Mouse (Mus musculus) MN1 (cell line): ENCODE measurements around the gene Slc25a38.
A peak's percentile ranks its signal among the peaks of the same experiment; 100 is the strongest.
"Not testable (repeated sequence)": the region's sequence is repeated elsewhere in the genome, so short reads cannot be mapped to it uniquely, and the experiment has no call there.

Experiments used
- DNase-seq: peaks from one replicate; pipeline ENCODE4 v3.0.0-alpha.2; 2016; ENCODE audit warnings: low spot score

Gene Slc25a38

DNA sequence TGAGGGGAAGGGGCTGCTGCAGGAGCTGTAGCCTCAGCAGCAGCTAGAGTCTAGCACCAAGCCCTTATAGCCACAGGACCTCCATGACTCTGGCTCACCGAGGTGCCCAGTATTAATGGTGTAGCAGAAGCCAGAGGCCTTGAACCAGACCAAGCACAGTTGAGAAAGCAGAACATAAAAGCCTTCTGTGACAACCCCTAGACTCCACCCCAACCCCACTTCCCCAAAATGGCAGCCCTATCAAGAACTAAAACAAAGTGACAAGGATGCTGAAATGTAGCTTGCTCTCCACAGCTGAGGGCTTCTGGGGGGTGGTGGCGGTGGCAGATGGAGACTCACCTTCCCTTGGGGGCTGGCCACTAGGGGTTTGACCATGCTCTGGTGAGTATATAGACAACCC, 9.0 kb upstream of the Slc25a38 start:
- no peak for DNase-seq

DNA sequence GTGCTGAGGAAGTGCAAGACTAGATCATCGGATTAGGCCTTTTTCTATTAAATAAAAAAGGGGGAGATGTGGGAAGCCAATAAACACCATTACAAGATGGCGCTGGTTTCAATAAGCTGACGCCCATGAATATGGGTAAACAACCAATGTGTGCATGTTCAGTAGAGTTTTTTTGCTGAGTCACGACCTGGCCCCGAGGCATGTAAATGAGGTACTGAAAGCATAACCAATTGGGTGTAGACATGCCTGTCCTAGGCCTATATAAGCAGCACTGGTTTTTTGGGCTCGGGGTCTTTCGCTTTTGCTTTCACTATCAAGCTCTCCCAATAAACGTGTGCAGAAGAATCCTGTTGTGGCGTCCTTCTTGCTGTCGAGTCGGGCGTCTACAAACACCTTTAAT, 1.2 kb upstream of the Slc25a38 start:
- not testable (repeated sequence) for DNase-seq

DNA sequence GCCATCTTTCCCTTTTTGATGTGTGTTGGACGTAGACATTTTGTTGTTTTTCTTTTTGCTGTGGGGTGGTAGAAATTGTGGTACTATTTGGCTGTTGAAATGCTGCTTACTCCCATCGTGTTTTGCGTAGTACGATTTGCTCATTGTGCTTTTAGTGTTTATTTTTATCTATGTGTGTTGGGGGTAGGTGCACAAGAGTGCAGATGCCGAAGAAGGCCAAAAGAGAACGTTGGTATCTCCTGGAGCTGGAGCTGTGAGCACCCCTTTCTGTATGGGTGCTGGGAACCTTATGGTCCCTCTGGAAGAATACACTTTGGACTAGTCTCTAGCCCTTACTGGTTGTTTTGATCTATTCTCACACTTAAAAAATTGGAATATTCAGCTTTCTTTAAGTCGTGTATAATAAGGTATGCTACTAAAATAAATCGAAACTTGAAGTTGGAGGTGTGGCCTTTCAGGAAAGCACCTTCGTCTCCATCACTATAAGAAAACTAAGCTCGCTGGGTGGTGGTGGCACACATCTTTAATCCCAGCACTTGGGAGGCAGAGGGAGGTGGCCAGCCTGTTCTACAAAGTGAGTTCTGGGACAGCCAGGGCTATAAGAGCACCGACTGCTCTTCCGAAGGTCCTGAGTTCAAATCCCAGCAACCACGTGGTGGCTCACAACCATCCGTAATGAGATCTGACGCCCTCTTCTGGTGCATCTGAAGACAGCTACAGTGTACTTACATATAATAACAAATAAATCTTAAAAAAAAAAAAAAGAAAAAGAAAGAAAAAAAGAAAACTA, 1.2 kb downstream of the Slc25a38 start:
- DNase-seq, result no peak

DNA sequence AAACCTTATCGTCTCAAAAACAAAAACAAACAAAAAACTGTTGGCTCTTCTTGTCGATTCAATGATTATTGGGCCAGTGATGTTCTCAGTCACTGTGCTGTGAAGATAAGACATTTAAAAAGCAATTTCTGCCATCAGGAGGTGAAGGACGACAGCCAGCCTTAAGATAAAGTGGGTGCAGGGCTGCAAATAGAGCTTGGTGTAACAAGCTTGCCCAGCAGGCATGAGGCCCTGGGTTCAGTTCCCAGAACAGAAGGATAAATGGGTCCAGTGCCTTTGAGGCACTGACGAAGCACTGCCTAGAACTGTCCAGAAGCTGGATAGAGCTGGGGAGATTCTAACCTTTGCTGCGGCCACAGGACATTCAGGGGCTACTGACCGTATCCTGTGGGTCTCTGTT, 2.3 kb downstream of the Slc25a38 start:
- DNase-seq, result no peak

DNA sequence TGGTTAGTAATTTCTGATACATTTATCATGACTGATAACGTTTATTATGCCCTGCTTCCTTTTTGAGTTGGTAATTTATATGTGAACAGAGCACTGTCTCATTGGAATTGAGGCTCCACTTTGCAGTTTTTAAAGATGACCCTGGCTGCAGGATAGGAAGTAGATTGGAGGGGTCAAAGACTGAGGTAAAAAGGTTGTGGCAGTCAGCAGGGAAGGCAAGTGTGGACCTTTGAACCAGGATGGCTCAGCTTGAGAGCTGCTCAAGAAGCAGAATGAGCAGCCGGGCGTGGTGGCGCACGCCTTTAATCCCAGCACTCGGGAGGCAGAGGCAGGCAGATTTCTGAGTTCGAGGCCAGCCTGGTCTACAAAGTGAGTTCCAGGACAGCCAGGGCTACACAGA, 3.3 kb downstream of the Slc25a38 start:
- no peak for DNase-seq

DNA sequence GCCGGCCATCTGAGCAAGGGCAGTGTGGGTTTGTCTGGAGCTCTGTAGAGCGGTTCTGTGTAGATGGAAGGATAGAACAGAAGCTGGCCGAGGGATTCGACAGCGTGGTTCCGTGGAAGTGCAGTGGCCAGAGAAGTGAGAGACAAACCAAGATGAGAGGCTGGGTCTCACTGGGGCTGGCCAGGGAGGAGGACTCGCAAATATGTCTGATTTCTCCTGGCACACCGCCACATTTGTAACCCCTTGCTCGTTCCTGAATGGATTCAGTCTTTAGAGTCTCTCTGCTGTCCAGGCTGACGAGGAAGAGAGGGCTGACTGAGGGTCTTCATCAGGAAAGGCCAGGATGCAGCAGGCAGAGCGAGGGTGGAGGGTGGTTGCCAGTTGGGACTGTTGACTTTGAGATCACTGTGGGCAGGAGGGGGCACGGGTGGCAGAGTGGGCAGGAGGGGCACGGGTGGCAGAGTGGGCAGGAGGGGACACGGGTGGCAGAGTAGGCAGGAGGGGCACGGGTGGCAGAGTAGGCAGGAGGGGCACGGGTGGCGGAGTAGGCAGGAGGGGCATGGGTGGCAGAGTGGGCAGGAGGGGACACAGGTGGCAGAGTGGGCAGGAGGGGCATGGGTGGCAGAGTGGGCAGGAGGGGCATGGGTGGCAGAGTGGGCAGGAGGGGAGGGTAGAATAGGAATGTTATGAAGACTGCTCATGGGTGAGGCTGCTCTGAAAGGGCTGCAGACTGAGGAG, 4.0 kb downstream of the Slc25a38 start:
- DNase-seq, result no peak

DNA sequence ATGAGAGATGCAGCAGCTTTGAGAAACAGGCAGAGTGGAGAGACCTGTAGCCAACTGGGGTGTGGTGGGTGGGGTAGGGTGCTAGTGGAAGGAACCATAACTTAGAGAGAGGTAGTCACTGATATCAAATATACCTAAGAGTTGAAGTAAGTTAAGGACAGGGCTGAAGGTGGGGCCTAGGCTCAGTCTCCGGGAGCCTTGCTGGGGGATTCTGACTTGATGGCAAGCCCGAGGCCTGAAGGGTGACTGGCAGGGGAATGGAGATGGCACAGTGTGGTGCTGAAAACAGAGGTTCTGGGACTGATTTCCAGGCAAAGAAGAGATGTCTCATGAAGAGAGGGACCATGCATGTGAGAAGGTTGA, 4.6 kb downstream of the Slc25a38 start:
- no peak for DNase-seq

DNA sequence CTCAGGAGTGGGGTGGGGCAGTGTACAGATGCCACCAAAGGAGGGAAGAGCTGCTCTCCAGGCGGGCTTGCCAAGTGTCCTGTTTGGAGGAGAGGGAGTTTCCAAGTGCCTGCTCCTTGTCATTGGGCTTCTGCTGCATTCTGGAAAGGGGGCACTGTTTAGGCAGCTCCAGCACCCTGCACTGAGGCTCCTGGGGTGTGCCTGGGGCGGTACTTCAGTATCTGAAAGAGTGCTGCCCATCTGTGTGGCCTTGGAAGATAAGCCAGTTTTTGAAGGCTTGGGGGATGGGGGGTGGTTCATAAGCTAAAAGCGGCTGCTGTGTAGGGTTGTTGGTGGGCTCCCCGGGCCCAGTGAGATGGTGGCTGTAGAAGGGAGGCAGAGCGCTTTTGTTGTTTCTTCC, 5.4 kb downstream of the Slc25a38 start:
- no peak for DNase-seq

DNA sequence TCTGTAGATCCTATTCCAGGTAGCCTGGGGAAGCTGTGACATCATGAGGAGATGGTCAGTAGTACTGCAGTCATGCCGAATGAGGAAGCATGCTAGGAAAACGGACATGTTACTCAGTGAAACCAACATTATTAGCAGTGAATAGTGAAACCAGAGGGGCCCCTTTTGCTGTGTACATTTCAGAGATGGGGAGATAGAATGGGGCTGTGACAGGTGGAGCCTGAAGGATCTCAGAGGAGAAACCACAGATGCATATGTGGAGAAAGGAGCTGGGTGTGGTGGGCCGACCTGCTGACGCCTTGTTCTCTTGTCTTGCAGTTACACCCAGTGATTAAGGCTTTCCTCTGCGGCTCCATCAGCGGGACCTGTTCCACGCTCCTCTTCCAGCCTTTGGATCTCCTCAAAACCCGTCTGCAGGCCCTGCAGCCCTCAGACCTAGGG, 6.0 kb downstream of the Slc25a38 start:
- no peak for DNase-seq

DNA sequence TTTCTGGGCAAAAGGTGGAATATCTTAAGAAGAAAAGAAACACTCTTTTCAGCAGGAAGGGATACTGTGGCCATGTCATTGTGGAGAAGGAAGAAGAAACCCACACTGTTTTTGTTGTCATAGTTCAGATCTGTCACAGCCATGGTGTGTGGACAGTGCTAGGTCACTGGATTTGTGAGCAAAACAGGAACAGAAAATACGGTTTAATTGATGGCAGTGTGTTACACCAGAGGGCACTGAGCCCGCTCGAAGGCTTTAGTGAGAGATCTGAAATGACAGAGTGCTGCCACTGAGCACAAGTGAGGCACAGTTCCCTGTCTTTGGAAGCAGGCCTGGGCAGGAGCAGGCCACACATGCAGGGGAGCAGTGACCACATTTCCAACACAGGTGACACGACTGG, 8.0 kb downstream of the Slc25a38 start:
- no peak for DNase-seq

DNA sequence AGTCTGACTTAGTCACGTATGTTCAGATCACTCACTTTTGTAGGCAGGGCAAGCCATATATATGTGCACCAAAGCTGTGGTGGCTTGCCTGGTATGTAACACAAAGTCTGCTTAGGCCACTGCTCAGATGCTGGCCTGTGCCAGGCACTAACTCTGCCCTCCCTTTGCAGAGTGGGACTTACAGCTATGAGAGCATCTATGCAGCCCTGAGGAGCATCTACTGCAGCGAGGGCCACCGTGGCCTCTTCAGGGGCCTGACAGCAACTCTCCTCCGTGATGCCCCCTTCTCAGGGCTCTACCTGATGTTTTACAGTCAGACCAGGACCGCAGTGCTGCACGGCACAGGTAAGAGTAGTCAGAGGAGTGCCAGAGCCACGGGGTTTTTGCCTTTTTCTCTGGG, 10.3 kb downstream of the Slc25a38 start:
- DNase-seq, result no peak

DNA sequence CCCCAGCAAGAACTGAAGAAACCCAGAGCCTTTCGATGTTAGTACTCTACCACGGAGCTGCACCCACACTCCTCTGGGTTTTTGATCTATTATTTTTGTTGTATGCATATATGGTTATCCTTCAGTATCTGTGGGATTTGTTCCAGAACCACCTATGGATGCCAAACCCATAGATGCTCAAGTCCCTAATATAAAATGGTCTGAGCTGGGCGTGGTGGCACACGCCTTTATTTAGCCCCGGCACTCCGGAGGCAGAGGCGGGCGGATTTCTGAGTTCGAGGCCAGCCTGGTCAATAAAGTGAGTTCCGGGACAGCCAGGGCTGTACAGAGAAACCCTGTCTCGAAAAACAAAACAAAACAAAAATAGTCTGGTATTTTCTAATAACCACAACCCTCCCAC, 16.7 kb downstream of the Slc25a38 start:
- no peak for DNase-seq

DNA sequence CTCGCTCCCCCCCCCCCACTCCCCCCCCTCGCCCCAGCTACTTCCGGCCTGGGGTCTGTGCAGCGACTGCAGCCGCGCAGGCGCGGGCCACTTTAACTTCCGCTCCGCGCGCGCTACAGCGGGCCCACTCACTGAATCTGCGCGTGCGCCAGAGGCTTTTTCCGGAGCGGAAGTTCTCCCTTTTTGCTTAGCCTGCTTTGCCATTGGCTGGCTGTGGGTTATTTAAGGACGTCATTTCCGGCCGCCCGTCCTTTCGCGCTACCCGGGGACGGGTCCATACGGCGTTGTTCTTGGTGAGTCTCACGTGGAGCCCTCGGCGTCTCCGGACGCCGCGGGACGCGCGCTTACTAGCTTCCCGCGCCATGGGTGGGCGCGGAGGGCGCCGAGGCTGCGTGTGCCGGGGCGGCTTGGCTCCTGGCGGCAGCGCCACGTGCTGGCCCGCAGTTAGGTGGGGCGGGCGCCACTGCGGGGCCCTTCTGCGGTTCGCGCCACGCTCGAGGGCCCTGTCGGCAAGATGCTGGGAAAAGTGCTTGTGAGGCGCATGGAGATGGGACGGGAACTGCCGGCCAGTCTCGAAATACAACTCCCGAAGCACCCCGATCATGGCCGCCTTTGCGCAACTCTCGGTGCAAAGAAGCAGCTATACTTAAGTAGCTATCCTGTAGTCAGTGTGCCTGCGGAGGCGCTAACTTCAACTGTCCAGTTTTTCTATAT, 17.5 kb downstream of the Slc25a38 start, which contains the start of gene Rpsa:
Gene Rpsa, plus strand, starts transcription at position 152 of the 714 bp plus-strand sequence.
- peak; percentile 98 for DNase-seq

DNA sequence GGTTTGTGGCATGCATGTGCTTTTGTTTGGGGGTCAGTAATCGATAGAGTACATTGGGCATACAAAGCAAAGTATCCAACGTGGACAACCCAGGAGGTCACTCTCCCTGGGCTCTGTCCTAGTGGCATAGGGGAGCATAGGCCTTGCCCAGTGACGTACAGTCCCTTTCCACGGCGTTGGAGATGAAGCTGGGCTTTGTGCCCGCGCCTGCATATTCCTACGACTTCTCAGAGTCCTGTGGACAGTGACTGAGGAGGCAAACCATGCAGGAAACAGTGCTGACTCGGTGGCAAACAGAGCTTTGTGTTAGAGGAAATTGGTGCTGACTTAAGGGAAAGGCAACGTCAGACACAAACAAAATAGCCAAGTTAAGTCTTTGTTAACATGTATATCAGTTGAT, 19.1 kb downstream of the Slc25a38 start:
- no peak for DNase-seq

DNA sequence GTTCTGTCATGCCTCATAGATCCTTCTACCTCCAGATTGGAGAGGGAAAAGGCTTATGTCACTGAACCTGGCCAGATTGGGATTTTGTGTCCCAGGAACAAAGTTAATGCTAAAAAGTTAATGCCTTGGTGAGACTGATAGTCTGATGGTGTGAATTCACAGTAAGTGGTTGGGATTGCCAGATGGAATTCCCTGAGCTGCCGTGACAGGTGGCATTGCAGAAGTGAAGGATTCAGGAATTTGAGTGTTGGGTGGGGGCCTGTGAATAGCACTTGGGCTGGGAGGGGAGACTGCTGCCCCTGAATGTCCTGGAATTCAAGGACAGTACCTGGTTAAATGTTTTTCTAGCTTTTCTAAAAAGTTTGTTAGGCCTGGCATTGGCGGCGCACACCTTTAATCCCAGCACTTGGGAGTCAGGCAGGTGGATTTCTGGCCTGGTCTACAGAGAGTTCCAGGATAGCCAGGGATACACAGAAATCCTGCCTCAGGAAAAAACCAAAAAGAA, 21.7 kb downstream of the Slc25a38 start:
- DNase-seq, result no peak

DNA sequence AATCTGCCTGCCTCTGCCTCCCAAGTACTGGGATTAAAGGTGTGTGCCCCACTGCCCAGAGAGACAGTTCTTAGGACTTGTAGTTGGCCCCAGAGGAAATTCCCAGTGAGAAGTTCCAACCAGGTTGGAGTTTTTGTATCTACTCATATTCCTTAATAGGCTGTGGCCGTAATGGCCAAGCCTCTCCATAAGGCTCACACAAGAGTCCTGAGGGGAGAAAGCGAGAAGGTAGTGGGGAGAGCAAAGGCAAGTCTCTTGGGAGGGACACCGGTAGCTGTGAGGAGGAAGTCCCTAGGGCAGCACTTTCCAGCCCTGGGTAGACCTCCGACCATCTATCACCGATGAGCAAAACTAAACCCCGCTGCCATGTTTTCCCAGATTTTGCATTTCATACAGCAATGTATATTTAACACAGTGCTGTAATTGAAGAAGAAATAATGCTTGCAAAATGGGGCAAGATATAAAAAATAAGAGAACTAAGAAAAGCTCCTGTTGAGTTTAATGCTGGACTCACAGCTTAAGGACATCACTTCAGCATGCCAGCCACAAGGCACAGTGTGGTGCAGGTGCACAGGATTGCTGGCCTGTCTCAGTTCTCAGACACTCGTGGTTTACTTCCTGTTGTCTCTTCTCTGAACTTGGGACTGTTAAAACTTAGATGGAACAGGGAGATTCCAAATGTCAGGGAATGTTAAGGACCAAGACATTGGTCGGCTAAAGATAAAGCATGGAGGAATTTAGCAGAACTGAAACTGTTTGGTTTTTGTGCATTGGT, 23.0 kb downstream of the Slc25a38 start:
- no peak for DNase-seq

DNA sequence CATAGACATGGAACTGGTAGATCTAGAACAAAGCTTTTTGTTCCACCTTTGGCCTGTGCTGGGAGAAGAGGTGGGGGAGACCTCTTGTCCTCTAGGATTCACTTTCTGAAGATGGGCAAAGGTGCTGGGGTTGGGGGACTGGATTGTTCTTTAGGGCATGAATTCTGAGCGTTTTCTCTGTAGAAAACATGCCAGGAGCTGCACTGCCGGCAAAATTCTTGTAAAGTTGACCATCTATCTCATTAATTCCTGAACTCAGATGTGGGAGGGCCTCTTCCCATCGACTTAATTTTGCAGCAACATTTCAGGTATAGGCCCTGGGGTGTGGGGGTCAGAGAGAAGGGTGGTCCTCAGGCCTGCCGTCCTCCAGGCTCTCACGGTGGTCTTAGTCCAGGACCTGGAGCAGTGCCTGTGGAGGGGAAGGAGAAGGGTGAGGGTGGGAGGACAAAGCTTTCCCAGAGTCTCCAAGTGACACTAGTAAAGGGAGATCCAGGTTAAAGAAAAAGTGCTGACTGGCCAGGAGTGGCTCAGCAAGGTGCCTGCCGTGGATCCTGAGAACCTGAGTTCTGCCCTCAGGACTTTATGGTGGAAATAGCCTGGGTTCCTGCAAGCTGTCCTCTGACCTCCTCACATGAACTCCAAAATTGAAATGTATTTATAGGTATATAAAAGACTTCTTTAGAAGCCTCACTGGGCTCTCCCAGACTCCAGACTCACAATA, 23.7 kb downstream of the Slc25a38 start:
- DNase-seq, result no peak

DNA sequence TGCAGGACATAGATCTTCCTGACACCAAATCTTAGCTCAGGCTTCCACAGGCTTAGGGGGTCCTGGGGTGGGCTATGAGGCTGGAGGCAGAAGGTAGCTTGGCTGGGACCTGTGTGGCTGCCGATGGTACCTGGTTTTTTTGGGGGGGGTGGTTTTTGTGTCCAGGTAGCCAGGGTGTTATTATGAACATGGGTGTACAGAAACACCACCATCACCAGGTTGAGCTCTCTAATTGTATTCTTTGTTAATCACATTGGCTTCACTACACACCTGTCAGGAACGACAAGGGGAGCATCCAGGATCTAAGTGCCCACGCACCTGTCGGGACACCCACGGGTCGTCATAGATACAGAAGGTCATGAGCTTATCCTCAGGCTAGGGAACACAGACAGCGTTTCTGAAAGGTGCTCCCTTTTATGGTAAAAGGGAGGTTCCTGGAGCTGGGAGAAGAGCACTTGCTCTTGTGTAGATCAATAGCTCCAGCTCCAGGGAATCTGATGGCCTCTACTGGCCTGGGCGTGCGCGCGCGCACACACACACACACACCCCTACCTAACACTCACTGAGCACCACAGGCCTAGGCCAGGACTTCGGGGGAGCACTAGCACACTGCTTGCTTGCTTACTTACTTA, 24.5 kb downstream of the Slc25a38 start:
- DNase-seq, result no peak

DNA sequence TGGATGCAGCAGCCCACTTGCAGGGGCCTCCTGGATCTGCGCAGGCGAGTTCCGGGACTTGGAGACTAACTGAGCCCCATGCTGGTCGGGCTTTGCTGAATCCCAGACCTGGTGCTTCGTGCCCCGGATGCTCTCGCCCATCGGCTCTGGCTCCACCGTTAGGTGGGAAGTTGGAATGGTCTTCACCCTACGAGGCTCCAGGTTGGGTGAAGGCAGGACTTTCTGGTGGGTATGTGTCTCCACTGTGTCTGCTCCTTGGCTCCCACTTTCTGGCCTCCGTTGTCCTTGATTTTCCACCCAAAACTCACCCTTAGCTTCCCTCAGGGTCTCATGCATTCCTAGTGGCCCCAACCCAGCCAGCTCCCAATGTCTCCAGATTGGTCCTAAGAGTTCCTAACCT, 25.3 kb downstream of the Slc25a38 start:
- DNase-seq, result no peak

DNA sequence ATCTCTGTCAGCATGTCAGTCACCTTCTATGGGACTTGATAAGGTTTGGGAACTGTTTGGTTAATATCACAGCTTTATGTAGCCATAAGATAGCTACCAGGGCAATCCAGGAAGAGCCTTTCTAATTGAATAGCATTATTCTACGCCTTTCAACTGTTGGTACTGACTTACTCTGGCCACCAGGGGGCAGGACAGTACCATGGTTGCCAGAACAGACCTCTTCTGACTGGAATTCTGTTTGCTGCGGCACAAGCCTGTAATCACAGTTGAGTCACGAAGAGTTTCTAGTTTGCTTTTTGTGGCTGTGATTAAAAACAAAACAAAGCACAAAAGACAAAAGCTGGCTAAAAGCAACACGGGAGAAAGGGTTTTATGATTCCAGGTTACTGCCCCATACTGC, 30.5 kb downstream of the Slc25a38 start:
- DNase-seq, result peak; percentile 84

DNA sequence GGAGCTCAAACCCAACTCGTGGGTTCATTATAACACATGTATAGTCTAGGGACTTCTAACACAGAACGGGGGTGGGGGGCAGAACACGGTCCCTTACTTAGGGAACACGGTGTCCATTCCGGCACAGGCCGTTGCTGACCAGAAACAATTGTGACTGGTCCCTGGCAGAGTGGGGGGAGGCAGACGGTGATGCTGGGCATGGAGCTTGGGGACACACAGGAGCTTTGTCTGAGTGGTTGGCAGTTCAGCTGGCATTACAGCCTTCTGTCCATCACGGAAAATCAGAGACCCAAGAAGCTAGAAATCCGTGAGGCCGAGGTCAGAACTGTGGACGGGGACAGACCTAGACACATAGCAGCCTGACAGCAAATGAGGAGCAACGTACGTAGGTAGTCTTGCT, 34.3 kb downstream of the Slc25a38 start:
- DNase-seq, result no peak
